Mouse (Mus musculus) bone marrow macrophage, adult 2 months (primary cell): ENCODE measurements around the gene Swap70.

Experiments
- CTCF ChIP-seq: IDR thresholded peaks from 2 replicates; pipeline ENCODE4 v1.5.1; 2012; ENCODE audit warnings: low read depth, mild to moderate bottlenecking, low read length, moderate library complexity
- POLR2A ChIP-seq: IDR thresholded peaks from 2 replicates; pipeline ENCODE4 v1.6.1; 2012; ENCODE audit warnings: mild to moderate bottlenecking, low read depth, low read length, borderline replicate concordance

DNA sequence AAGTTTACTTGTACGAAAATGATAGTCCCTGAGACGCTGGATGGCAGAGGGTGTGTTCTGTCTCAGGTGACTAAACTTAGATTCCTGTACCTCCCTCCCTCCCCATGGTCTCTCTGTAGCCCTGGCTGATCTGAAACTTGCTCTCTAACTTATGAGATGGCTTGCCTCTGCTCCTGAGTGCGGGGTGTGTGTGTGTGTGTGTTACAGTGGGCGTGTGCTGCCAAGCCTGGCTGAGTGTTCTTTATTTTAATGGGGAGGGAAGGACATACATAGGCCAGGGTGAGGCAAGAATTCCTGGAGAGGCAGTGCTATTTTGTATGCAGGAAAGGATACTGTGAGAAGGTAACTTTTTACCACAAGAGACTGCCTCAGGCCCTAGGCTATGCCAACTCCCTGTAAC, 95.9 kb downstream of the Swap70 start:
- TF ChIP-seq POLR2A (no peak), CTCF (no peak)
